Mouse (Mus musculus): ENCODE measurements around the gene Fgfr2.

GRCm38 (mm10) chr7:132183892-132184404, 939.2 kb downstream of the Fgfr2 start:
- TF ChIP-seq CTCF (IDR thresholded peaks at IDR 0.05; ENCODE audit: insufficient read depth, low read length) (no peak), POLR2A (IDR thresholded peaks at IDR 0.05; ENCODE audit: borderline replicate concordance, extremely low read depth, low read depth, low read length) (no peak)
